Mouse (Mus musculus): ENCODE data around the gene Slc22a7.

DNA sequence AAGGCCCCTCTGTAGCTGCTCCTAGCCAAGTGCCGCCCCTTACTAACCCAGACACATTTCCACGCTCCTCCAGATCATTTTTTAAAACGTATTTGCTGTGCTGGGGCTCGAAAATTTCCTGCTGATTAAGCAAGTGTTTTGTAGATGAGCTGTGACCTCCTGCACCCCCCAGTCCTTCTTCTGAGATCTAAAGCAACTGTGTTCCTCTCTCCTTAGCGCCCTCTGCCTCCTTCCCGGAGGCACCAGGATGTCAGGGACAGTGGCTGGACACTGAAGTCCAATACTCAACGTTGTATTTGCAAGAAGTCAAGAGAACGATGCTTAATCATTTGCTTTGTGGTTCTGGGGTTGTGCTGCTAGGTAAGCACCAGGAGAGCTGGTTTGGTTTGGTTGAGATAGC, 23.1 kb upstream of the Slc22a7 start:
- TF ChIP-seq CTCF (IDR thresholded peaks at IDR 0.05; ENCODE audit: extremely low read depth, insufficient read depth, low read length) (no peak), POLR2A (IDR thresholded peaks at IDR 0.05; ENCODE audit: extremely low read depth, insufficient read depth, low read length) (no peak)

All from cortical plate, adult 2 months (tissue).